Mouse (Mus musculus): ENCODE data around the gene Slc10a6. TPM values are rescaled to one million over a fixed set of nuclear protein-coding genes. Genes with fewer than 3 reads are reported as not detected.
A peak's percentile ranks its signal among the peaks of the same experiment; 100 is the strongest.

Slc10a6 gene
- polyA plus RNA-seq, 1 experiment from 2014 or later, result 0.84 TPM

DNA sequence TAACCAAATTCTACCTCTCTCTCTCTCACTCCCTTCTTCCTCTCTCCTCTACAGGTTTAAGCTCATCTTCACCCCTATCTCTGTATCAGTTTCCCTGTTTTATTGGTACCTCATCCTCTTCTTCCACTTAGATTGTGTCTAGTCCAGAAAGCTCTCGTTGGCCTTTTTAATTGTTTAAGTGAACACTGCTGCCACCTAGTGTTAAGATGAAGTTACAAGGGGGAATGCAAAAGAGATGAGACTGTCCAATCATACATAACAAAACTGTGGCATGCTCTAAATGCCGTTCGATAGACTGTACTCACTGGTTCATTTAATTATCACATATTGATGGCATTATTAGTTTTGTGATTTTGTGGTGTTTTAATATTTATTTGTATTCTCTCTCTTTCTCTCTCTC lies 30.4 kb upstream of the Slc10a6 start:
- H3K4me3 ChIP-seq (ENCODE audit: low read length), result no peak overlapping the region
- peaks cover 3% of the 10 kb centered on the region; the same call in 1 of the 2 replicates for H3K4me1 ChIP-seq (ENCODE audit: control insufficient read depth, insufficient read depth, low read length)
- no peak overlapping the region for H3K4me2 ChIP-seq (ENCODE audit: low read depth, low read length)
- H3K9ac ChIP-seq (ENCODE audit: low read depth, low read length), result no peak overlapping the region
- no peak overlapping the region for H3K27ac ChIP-seq (ENCODE audit: low read length)
- 0 out of 2 replicates have a peak, but pooled peaks cover under 1% of the 10 kb centered on the region for H3K9me3 ChIP-seq (ENCODE audit: control insufficient read depth, low read length)
- no peak for ATAC-seq
- 34% methylated on average over 3 of the region's 3 CpGs for WGBS
- 0 out of 2 replicates have a peak, but pooled peaks cover 3% of the 10 kb centered on the region for H3K27me3 ChIP-seq (replicated peaks; ENCODE audit: control insufficient read depth, insufficient read depth, low read length)
- no peaks in the 10 kb centered on the region for H3K36me3 ChIP-seq (ENCODE audit: control insufficient read depth, insufficient read depth, low read length)

DNA sequence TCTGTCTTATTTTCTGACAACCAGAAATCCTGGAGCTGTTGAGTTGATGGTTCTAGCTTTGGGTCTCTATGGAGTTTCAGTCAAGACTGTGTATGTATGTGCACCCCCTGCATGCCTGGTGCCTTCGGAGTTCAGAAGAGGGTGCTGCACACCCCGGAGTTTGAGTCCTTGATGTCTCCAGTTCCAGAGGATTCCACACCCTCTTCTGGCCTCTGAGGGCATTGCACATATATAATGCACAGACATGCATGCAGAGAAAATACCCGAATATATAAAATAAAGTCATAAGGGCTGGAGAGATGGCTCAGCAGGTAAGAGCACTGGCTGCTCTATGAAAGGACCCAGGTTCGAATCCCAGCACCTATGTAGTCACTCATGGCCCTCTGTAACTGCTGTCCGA lies 29.7 kb upstream of the Slc10a6 start:
- Histone ChIP-seq H3K4me2 (ENCODE audit: low read depth, low read length) (no peak overlapping the region), H3K9me3 (ENCODE audit: control insufficient read depth, low read length) (0 out of 2 replicates have a peak, but pooled peaks cover 3% of the 10 kb centered on the region), H3K36me3 (ENCODE audit: control insufficient read depth, insufficient read depth, low read length) (no peaks in the 10 kb centered on the region), H3K4me1 (ENCODE audit: control insufficient read depth, insufficient read depth, low read length) (peaks cover 3% of the 10 kb centered on the region; the same call in 1 of the 2 replicates), H3K4me3 (ENCODE audit: low read length) (no peak overlapping the region), H3K9ac (ENCODE audit: low read depth, low read length) (no peak overlapping the region), H3K27me3 (replicated peaks; ENCODE audit: control insufficient read depth, insufficient read depth, low read length) (0 out of 2 replicates have a peak, but pooled peaks cover 3% of the 10 kb centered on the region), H3K27ac (ENCODE audit: low read length) (no peak overlapping the region)
- 69% methylated on average over 5 of the region's 5 CpGs for WGBS
- no peak for ATAC-seq

DNA sequence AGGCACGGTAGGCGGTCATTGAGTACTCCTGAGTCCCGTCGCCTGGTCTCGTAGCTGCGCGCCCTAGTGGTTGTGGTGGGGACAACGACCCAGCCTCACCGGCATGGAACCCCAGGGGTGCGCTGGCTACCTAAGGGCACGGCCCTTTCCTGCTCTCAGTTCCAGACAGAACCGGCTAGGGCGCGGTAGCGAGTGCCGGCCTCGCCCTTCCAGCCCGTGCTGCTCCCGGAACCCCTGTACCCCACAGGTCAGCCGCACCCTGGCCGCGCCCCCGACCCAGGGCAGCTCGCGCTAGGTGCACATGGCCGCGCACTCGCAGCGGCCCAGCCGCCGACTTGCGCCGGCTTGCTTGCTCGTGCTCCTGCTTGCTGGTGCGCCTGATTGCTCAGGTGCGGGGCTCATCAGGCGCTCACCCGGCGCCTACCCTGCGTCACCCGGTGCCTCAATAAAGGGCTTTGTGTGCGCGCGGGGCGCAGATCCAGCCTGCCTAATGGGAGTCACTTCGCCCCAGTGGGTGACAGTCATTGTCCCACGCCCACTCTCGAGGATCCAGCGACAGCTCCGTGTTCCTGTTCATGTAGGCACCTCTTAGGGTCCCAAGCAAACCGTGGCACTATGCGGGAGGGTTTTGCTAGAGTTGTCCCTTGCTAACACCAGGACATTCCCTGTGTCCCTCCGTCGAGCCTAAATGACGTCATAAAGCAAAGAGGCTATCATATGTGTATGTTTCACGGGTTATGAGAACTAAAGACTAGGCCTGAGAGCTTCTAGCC lies 26.3 kb upstream of the Slc10a6 start, which contains the start of gene 1700016H13Rik:
Gene 1700016H13Rik (minus strand): TSS at position 665 of the 773 bp plus-strand sequence.
- H3K4me3 ChIP-seq (ENCODE audit: low read length), result peak within 1 kb of the TSS; percentile 62
- H3K27ac ChIP-seq (ENCODE audit: low read length), result no peak within 1 kb of the TSS
- no peaks in the 10 kb centered on the region for H3K36me3 ChIP-seq (ENCODE audit: control insufficient read depth, insufficient read depth, low read length)

DNA sequence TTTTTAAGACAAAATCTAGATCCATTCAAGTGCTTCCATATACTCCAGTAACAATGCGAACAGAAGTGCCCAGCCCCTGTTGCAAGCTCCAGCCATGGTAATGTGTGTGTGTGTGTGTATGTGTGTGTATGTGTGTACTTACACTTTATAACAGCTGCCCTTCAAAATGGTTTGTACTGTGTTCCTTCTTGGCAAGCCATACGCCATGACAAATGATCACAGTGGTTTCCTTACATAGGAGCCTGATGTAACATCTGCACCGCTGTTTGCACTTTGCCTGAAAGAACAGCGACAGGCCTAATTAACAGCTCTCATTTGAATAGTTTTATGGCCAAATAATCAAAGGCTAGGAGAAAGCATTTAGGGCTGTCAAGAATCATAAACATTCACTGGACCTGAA lies 25.6 kb upstream of the Slc10a6 start:
- Histone ChIP-seq H3K4me1 (ENCODE audit: control insufficient read depth, insufficient read depth, low read length) (peaks cover 3% of the 10 kb centered on the region; the same call in 1 of the 2 replicates), H3K9ac (ENCODE audit: low read depth, low read length) (no peak overlapping the region; the same call in 1 of the 2 replicates), H3K27me3 (replicated peaks; ENCODE audit: control insufficient read depth, insufficient read depth, low read length) (0 out of 2 replicates have a peak, but pooled peaks cover 3% of the 10 kb centered on the region), H3K4me3 (ENCODE audit: low read length) (peak overlapping the region; percentile 62), H3K27ac (ENCODE audit: low read length) (no peak overlapping the region), H3K36me3 (ENCODE audit: control insufficient read depth, insufficient read depth, low read length) (no peaks in the 10 kb centered on the region), H3K4me2 (ENCODE audit: low read depth, low read length) (peak overlapping the region; percentile 98), H3K9me3 (ENCODE audit: control insufficient read depth, low read length) (0 out of 2 replicates have a peak, but pooled peaks cover 3% of the 10 kb centered on the region)
- WGBS, result 59% methylated on average over 4 of the region's 4 CpGs
- ATAC-seq, result no peak; the same call in 1 of the 2 replicates

More for the DNA sequence above, 26.3 kb upstream of the Slc10a6 start, which contains the start of gene 1700016H13Rik:
- peak; percentile 95 for ATAC-seq
- 0 out of 2 replicates have a peak, but pooled peaks cover 3% of the 10 kb centered on the region for H3K9me3 ChIP-seq (ENCODE audit: control insufficient read depth, low read length)
- peak within 1 kb of the TSS; percentile 98 for H3K4me2 ChIP-seq (ENCODE audit: low read depth, low read length)
- H3K9ac ChIP-seq (ENCODE audit: low read depth, low read length), result peak within 1 kb of the TSS; percentile 70
- H3K27me3 ChIP-seq (replicated peaks; ENCODE audit: control insufficient read depth, insufficient read depth, low read length), result 0 out of 2 replicates have a peak, but pooled peaks cover 3% of the 10 kb centered on the region
- peaks cover 3% of the 10 kb centered on the region; the same call in 1 of the 2 replicates for H3K4me1 ChIP-seq (ENCODE audit: control insufficient read depth, insufficient read depth, low read length)
- 1% methylated on average over 56 of the region's 56 CpGs for WGBS

DNA sequence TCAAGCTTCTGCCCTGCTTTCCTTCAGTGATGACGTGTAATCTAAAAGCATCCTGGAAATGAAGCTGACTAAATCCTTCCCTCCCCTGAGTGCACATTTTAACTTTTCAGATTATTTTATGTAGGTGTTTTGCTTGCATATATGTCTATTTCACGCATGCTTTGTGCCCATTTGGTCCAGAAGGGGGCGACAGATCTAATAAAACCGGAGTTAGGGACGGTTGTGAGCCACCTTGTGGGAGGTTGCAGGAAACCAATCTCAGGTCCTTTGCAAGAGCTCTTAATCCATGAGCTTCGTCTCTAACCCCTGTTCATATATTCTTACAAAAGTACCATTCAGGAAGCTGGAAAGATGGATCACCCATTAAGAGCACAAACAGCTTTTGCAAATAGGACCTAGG lies 25.0 kb upstream of the Slc10a6 start:
- Histone ChIP-seq H3K36me3 (ENCODE audit: control insufficient read depth, insufficient read depth, low read length) (no peaks in the 10 kb centered on the region), H3K4me2 (ENCODE audit: low read depth, low read length) (no peak overlapping the region), H3K9me3 (ENCODE audit: control insufficient read depth, low read length) (0 out of 2 replicates have a peak, but pooled peaks cover 3% of the 10 kb centered on the region), H3K27ac (ENCODE audit: low read length) (no peak overlapping the region), H3K27me3 (replicated peaks; ENCODE audit: control insufficient read depth, insufficient read depth, low read length) (0 out of 2 replicates have a peak, but pooled peaks cover 3% of the 10 kb centered on the region), H3K9ac (ENCODE audit: low read depth, low read length) (no peak overlapping the region), H3K4me1 (ENCODE audit: control insufficient read depth, insufficient read depth, low read length) (peaks cover 3% of the 10 kb centered on the region; the same call in 1 of the 2 replicates), H3K4me3 (ENCODE audit: low read length) (no peak overlapping the region)
- WGBS, result 43% methylated on average over 6 of the region's 6 CpGs
- ATAC-seq, result no peak

DNA sequence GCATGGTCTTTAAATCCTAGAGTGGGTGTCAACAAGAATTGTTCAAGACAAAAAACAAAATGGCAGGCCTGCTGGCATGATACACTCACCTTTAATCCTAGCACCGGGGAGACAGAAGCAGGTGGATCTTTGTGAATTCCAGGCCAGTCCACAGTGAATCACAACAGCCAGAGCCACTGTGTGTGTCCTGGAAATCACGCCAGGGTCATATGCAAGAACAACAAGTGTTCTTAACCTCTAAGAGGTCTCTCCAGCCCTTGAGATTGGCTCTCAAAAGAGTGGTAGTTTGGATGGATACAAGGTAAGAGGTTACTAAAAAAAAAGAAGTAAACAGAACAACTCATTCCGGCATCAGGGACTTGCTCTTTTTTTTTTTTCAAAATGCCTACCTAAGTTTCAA lies 18.1 kb upstream of the Slc10a6 start:
- 85% methylated on average over 3 of the region's 3 CpGs for WGBS
- Histone ChIP-seq H3K4me2 (ENCODE audit: low read depth, low read length) (no peak overlapping the region), H3K27me3 (replicated peaks; ENCODE audit: control insufficient read depth, insufficient read depth, low read length) (no peaks in the 10 kb centered on the region), H3K36me3 (ENCODE audit: control insufficient read depth, insufficient read depth, low read length) (no peaks in the 10 kb centered on the region), H3K27ac (ENCODE audit: low read length) (no peak overlapping the region), H3K4me3 (ENCODE audit: low read length) (no peak overlapping the region), H3K9ac (ENCODE audit: low read depth, low read length) (no peak overlapping the region), H3K4me1 (ENCODE audit: control insufficient read depth, insufficient read depth, low read length) (no peaks in the 10 kb centered on the region), H3K9me3 (ENCODE audit: control insufficient read depth, low read length) (no peaks in the 10 kb centered on the region)
- no peak for ATAC-seq

DNA sequence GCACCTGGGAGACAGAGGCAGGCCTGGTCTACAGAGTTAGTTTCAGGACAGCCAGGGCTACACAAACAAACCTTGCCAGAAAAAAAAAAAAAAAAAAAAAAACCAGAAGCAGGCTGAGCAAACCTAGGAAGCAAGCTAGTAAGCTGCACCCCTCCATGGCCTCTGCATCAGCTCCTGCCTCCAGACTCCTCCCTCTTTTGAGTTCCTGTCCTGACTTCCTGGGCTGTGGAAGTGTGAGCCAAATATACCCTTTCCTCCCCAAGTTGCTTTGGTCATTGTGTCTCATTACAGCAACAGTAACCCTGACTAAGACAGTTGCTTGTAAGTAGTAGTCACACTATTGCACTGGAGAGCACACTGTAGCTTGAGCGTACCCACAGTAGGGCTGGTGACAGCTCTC lies 15.0 kb upstream of the Slc10a6 start:
- H3K9ac ChIP-seq (ENCODE audit: low read depth, low read length), result no peak overlapping the region
- H3K4me1 ChIP-seq (ENCODE audit: control insufficient read depth, insufficient read depth, low read length), result no peaks in the 10 kb centered on the region
- H3K36me3 ChIP-seq (ENCODE audit: control insufficient read depth, insufficient read depth, low read length), result no peaks in the 10 kb centered on the region
- no peaks in the 10 kb centered on the region for H3K27me3 ChIP-seq (replicated peaks; ENCODE audit: control insufficient read depth, insufficient read depth, low read length)
- no peaks in the 10 kb centered on the region for H3K9me3 ChIP-seq (ENCODE audit: control insufficient read depth, low read length)
- no peak overlapping the region for H3K27ac ChIP-seq (ENCODE audit: low read length)
- no peak for ATAC-seq
- WGBS, result 100% methylated on average over 1 of the region's 1 CpGs
- no peak overlapping the region for H3K4me2 ChIP-seq (ENCODE audit: low read depth, low read length)
- H3K4me3 ChIP-seq (ENCODE audit: low read length), result no peak overlapping the region

DNA sequence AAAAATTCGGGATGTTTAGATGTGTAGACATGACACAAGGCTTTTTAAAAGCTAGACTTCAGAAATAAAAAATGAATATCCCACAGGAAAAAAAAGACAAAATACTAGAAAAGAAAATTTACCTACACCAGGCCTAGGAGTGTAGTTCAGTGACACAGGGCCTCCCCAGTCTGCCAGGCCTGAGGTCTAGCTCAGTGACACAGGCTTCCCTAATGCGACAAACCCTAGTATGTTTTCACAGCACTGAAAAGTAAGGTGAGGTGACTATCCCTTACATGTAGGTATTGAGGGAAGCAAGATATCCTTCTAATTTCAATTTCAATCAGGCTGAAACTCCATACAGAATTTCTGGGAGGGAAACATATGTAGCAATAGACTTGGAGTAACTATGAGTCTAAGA lies 8.0 kb upstream of the Slc10a6 start:
- whole genome bisulfite sequencing, result 92% methylated on average over 2 of the region's 2 CpGs

DNA sequence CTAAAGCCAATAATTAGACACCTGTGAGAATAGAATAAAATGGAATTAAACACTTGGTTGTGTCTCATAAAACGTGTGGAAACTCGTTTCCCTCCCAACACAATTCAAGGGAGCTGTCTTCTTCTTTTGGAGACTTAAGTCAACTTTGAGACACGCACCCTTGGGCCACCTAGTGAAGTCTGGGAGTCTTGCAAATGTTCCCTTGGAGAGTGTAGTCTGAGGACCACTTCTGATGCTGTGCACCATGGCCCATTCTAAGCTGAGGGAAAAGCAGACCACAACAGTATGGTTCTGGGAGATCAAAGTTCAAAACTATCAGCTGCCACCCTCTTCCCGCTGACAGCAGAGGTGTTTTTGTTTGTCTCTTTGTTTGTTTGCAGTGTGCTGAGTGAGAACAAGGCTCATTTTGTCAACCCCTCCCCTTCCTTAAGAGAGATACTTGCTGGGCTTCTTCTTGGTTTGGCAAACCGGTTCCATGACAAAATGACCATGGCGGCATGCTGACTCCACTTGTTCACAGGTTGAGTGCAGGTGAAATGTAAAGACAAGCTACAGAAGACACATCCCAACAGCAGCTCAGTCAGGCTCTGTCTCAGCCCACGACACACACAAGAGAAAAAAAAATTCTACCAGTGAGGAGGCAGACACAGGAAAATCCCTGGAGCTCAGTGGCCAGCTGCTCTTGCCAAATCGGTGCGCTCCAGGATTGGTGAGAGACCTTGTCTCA lies 814 bp upstream of the Slc10a6 start:
- H3K4me2 ChIP-seq (ENCODE audit: low read depth, low read length), result no peak overlapping the region
- peaks cover 5% of the 10 kb centered on the region; the same call in 1 of the 2 replicates for H3K4me1 ChIP-seq (ENCODE audit: control insufficient read depth, insufficient read depth, low read length)
- no peaks in the 10 kb centered on the region for H3K36me3 ChIP-seq (ENCODE audit: control insufficient read depth, insufficient read depth, low read length)
- 0 out of 2 replicates have a peak overlapping the region, but pooled peaks have one; percentile 52 for H3K27ac ChIP-seq (ENCODE audit: low read length)
- H3K9me3 ChIP-seq (ENCODE audit: control insufficient read depth, low read length), result no peaks in the 10 kb centered on the region
- ATAC-seq, result no peak
- H3K9ac ChIP-seq (ENCODE audit: low read depth, low read length), result no peak overlapping the region
- H3K27me3 ChIP-seq (replicated peaks; ENCODE audit: control insufficient read depth, insufficient read depth, low read length), result no peaks in the 10 kb centered on the region
- WGBS, result 67% methylated on average over 9 of the region's 9 CpGs
- H3K4me3 ChIP-seq (ENCODE audit: low read length), result no peak overlapping the region

More for the DNA sequence above, 8.0 kb upstream of the Slc10a6 start:
- Histone ChIP-seq H3K27ac (ENCODE audit: low read length) (no peak overlapping the region), H3K4me2 (ENCODE audit: low read depth, low read length) (no peak overlapping the region), H3K36me3 (ENCODE audit: control insufficient read depth, insufficient read depth, low read length) (no peaks in the 10 kb centered on the region), H3K9me3 (ENCODE audit: control insufficient read depth, low read length) (no peaks in the 10 kb centered on the region), H3K4me3 (ENCODE audit: low read length) (no peak overlapping the region), H3K9ac (ENCODE audit: low read depth, low read length) (no peak overlapping the region), H3K4me1 (ENCODE audit: control insufficient read depth, insufficient read depth, low read length) (no peaks in the 10 kb centered on the region), H3K27me3 (replicated peaks; ENCODE audit: control insufficient read depth, insufficient read depth, low read length) (no peaks in the 10 kb centered on the region)
- no peak for ATAC-seq
